Mouse (Mus musculus) bone marrow, adult 2 months (tissue): ENCODE data around the gene Pphln1.

Source experiments
- CTCF ChIP-seq: fragments of 200-500 bp; IDR thresholded peaks from 2 replicates; pipeline ENCODE4 v1.5.1; 2011; ENCODE audit warnings: low read length, control low read depth; ENCODE audit not compliant: control insufficient read depth, insufficient read depth
- POLR2A ChIP-seq: fragments of 200-500 bp; IDR thresholded peaks from 2 replicates; pipeline ENCODE4 v1.6.1; 2011; ENCODE audit warnings: low read depth, mild to moderate bottlenecking, control low read depth, low read length, borderline replicate concordance; ENCODE audit not compliant: control insufficient read depth

DNA sequence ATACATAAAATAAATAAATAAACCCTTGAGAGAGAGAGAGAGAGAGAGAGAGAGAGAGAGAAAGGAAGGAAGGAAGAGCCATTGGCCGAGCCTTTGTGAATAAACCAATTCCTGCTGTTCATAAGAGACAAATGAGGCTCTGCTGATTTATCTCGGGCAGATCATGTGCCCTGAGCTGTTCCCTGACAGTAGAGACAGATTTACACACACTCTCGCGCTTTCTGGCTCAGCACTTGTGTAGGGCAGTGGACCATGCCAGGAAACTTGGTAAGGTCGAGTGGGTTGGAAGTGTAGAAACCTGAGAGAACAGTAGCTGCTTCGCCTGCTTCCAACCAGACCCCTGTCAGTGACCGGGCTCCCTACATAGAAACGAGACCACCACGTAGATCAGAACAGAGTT is 29.6 kb upstream of the Pphln1 start:
- no peak for TF ChIP-seq POLR2A
- no peak for TF ChIP-seq CTCF
